Mouse (Mus musculus) neutrophil, adult 83 days (primary cell): Measurements from ENCODE around the gene Gm29094. TPM values are rescaled to one million over a fixed set of nuclear protein-coding genes. Genes with fewer than 3 reads are reported as not detected.

Source experiments
- total RNA-seq, 2 experiments: library from RNA; stranded (reverse); gene quantifications; one replicate each; pipeline ENCODE4 v1.2.4; 2023

Gene Gm29094
- not detected for total RNA-seq

DNA sequence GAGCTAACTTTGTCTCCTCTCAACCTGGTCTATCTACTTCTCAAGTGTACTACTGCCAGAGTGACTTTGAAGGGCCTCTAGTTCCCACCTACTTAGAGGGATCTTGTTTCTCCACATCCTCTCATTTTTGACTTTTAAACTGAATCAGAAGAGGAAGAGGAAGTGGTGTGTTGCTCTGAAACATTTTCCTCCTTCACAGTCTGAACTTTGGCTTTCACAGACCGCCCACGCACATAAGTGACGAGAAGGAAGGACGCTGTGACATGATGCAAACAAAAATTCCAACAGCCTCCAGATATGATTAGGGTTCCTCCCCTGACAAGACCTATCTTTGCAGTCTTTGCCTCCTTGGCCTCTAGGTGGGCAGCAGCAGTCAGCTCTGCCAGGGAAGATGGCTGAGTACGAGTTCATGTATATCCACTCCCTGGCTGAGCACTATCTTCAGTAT, at the start of gene Gm29094, which contains the start of gene Bcl2a1b:
Gene Gm29094, plus strand, starts transcription at position 411 of the 448 bp plus-strand sequence.
Gene Bcl2a1b, plus strand, starts transcription at position 241 of the 448 bp plus-strand sequence.

DNA sequence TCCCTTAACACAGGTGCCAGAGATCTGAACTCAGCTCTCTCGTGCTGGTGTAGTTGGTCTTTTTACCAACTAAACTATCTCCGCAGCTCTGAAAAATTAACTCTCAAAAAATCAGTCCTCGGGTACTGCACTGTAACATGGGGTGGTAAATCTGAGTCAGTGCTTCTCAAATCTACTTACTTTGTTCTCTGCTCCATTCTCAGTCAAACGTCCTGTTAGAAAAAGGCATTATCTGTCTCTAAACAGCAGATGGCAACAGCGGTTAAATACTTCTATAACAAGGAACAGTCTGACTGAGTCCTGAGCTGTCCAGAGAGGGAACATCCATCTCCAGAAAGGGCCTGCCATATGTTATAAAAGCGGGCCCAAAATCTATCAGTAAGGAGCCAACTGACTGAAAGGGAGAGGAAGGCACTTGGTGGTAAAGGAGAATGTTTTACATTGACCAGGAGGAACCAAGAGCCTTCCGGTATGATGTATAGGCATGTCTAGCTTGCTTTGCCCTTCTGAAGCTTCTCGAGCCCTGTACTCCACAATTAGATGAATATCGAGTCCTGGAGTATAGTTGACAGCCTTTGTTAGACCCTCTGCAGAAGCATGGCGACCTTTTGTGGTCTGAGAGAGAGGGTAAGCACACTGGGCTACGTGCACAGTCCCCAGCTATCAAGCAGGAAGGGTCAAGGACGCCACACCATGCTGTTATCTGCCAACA, 11.3 kb downstream of the Gm29094 start, which contains the start of gene Mthfs:
Gene Mthfs, plus strand, starts transcription at position 324 of the 712 bp plus-strand sequence.

Other genes with a start within 250 kb of the Gm29094 start
- 1 to 10 TPM; 4.7 to 7.7 TPM for gene Bcl2a1a, start 242.5 kb upstream of the Gm29094 start, total RNA-seq
- not detected for gene Trim43b, start 106.5 kb upstream of the Gm29094 start, total RNA-seq
- 1 to 10 TPM; 7.7 to 8.4 TPM for gene Bcl2a1b, start 170 bp upstream of the Gm29094 start, total RNA-seq
- gene Mthfs, start 11.3 kb downstream of the Gm29094 start, total RNA-seq = 10 to 100 TPM; 57.7 to 72.4 TPM